Mouse (Mus musculus) adrenal gland, adult 8-10 months (tissue): Measurements from ENCODE around the gene Phldb1. TPM values are rescaled to one million over a fixed set of nuclear protein-coding genes. Genes with fewer than 3 reads are reported as not detected.
A peak's percentile ranks its signal among the peaks of the same experiment; 100 is the strongest.

Source experiments
- DNase-seq: peaks from one replicate; pipeline ENCODE4 v3.0.0; 2022
- total RNA-seq, 4 experiments: library from RNA; stranded (reverse); gene quantifications; 2 replicates each; pipeline ENCODE4 v1.2.4; 2022

Phldb1 gene
- total RNA-seq, 4 experiments from 2014 or later: 31.7 to 64.7 (median 48.5) TPM

DNA sequence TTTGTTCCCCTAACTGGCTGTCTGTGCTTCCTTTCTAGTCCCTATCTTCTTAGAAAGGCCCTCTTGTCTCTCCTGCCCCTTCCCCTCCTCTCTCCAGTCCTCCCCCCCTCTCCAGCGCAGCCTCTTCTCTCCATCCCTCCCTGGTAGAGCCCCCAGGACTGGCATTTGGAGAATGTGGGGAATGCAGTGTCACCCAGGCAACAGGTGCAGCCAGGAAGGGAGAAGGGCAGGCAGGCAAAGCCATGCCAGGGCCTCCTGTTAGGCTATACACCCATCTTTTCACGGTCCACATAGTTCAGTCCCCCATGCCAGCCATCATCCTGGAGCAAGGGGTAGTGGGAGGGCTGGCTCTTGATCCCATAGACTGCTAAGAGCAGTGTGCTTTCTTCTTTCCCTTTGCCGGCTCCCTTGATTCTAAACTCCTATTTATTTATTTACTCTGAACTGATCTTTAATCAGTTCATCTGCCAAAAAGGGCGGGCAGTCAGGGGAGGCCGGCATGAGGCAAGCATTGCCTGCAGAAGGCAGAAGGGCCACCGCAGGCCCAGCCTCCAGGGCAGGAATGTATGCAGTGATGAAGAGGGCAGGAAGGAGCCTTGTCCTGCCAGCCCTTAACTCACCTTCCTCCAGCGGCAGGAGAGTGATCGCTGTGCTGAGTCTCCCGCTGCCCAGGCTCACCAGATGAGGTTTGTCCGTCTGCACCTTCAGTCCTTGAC lies 8.4 kb downstream of the Phldb1 start:
- DNase-seq: no peak

DNA sequence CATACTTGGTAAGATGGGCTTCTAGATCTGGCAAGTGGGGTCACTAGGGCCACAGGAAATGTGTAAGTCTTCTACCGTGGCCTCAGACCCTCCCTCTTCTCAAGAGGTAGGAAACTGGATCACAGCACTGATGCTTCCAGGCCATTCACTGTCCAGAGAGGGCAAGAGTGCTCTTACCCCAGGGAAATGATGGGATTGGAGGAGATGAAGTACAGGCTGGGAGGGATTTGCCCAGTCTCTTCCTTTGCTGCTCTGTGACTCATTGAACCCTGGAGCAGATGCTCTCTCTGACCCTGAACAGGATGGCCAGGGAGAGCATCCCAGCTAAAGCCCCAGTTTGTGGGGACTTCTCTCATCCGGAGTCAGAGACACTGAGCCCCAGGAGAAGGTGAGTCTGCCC lies 10.3 kb downstream of the Phldb1 start:
- no peak for DNase-seq

DNA sequence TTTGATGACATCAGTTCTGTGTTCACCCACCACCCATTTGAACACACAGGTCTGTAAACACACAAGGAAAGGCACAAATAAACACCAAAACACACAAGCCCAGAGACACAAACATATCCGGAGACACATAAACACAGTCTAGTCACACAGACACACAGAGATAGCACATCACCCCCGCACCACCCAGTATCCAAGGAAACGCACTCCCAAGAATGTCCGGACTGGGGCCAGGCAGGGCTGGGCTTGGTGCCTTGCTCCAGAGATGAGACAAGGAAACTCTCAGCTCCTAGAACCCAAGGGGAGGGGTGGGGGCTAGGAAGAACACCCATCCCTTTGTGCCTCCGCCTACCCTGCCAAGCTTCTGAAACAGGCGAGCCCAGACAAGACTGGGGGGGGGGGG lies 10.8 kb downstream of the Phldb1 start:
- DNase-seq: no peak

DNA sequence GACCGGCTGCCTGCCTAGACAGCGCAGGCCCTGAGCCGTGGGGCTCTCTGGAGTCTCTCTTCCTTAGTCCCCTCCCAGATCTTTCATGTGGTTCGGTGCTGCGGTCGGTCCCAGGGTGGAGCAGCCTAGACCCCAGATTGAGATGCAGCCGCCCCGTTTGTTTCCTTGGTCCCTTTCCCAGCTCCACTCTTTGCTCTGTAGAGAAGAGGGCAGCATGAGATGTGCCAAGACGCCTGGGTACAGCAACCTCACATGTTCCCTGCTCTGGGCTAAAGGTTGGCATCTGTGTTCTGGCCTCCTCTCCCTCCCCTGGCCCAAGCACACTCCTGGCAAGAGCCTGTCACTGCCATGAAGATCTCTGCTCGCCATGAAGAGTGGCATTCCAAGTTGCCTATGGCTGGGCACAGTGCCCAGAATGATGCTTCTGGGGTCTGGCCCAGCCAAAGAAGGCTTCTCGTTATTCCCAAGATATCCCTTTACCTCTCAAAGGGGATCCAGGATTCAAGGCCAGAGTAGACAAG lies 11.4 kb downstream of the Phldb1 start:
- DNase-seq: no peak

DNA sequence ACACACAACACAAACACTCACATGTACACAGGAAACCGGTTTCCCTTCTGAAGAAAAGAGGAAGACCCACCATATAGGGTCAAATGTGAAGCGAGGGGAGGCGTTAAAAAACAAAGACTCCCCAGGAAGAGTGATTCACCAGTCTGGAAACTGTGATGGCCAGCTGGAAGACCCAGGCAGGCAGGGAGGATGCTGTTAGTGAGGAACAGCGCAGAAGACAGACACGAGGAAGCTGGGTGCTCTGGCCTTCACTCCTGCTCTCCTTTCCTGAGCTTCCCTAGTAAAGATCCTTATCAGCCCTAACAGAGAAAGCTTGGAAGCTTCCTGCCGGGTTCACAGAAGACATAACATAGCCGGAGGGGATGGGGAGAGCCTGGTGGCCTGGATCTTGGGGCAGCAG lies 12.0 kb downstream of the Phldb1 start:
- DNase-seq: peak; percentile 37

DNA sequence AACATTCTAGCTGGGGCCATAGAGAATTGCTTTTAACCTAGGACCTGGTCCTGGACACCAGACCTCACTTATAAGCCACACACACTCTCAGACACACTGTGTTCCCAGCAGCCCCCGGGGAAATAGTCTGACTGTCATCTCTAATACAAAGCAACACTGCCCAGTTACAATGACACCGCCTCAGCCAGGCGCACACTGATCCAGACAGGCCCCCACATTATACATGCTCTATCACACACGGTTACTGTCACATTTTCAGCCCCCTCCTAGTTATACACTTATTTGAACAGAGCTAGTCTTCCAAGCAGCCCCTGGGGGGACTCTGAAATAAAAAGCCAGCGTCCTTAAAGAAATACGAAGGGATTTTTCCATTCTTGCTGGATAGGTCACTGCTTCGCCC lies 12.4 kb downstream of the Phldb1 start:
- DNase-seq: no peak

DNA sequence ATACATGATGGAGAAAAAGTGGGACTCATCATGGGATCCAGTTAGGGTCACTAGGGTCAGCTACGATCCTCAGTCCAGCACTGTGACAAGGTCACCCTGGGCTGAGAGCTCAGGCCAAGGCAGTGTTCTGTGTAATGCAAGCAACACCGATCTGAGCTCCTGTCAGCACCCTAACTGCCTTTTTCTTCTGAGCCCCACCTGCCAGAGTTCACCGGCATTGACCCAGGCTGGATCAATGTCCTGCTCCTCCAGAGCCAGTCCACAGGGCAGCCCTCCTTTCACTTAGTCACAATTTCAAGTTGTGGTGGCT lies 13.2 kb downstream of the Phldb1 start:
- no peak for DNase-seq

DNA sequence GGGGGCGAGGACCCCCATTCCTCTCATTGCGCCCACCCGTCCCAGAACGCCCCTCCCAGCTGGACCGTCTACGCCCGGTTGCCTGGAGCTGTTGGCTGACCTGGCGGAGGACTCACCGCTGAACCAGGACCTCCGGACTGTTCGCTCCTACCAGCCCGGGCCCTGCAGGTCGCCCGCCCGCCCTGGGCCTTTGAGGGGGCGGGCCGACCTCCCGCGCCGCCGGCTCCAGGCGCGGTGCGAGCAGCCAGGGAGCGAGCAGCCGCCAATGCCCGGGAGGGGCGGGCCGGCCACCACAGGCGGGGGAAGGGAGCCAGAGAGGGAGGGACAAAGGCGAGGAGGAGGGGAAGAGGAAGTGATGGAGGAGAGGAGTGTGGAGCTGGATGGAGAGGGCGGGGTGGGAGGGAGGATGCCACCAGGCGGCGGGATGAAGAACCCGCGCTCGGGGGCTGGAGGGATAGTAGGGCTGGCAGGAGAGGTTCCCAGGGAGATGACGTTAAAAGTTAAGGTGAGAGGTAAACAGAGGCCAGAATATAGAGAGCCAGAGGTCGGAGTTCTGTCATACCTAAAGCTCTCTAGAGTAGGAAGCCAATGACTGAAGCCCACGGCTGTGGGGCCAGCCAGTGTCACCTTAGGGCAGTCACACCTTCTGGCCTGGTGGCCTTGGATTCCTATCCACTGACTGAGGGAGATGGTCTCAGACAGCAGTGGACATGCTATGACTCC lies 13.7 kb downstream of the Phldb1 start:
- peak; percentile 83 for DNase-seq

DNA sequence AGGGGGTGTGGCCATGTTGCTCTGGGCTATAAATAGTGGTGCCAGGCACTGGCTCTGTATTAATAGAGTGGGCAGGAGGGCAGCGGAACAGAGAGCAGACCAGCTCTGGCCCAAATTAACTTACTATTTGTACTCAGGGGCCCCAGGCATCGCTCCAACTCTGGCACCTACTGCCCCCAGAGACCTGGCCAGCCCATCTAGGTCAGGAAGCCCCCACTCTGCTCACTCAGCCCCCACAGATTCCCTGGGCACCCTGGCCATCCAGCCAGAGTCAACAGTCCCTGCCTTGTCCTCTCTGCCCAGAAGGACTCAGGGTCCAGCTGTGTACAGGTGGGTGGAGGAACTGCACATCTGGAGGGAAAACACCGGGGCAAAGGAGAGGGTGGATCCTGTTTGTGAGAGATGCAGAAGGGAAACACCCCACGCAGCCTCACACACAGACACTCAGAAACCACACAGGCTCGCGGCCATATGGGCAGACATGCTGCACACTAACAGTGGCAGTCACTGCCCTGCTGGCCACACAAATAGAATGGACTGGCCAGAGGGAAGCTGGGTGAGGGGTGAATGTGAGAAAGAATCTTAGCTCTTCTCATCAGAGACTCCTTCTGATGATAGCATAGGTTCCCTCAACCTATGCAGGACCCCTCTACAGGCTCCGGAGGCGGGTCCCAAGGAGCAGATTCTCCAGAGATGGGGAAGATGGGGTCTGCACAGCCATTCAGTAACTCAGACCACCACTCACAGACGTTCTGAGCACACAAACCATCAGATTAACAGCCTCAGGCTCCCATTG lies 14.4 kb downstream of the Phldb1 start:
- no peak for DNase-seq

DNA sequence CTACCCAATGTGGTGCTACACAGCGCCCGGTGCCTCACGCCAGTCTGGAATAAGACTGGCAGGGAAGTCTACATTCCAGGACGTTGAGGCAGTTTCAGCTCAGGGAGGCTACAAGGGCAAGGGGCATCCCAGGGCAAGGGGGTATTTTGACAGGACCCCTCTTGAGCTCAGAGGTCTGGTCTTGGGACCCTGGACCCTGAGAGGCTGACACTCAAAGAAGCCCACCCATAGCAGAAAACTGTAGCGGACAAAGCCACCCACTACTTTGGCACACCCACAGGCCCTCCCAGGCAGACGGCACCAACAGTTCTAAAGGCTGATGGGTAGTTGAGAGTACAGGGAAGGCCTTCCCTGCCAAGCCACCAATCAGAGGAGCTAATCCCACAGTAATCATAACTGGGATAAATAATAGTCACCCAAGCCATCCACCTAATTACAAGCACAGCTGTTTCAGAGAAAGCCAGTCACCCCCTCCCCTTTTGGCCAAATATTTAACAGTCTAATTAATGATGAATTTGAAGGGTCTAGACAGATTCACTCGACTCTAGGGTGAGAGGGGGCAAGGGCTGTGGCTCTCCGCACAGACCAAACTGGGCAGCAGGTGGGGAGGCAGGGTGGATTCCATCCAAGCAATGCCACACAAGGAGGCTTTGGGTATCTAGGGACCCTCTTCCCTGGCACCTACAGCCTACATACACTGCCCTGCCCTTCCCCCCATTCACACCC lies 15.2 kb downstream of the Phldb1 start:
- no peak for DNase-seq

DNA sequence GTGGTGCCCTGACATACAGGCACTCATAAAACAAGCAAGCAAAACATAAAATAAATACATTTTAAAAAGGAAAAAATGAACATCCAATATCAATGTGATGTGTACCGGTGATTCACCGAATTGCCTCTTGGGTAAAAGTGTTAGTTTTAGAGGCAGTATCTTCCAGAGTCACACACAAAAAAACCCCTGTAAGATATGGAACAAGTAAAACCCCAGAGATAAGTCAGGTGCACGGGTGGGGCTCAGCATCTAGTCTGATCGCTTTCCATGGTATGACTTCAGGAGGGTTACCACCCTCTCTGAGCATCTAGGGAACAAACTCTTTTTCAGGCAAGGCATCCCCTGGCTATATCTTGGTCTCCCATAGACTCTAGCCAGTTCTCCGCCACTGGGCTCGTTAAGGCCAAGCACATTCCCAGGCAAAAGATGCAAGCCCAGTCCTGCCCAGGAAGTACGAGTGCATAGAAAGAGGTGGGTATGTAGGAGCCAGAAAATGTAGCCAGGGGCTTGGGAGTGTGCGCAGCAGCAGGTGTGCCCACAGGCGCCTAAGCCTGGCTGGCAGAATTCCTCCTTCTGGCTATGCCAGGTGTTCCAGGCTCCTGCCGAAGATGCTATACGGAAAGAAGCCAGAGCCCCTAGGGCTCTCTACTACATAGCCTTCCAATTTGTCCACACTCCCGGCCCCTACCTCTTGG lies 15.9 kb downstream of the Phldb1 start:
- DNase-seq: no peak

DNA sequence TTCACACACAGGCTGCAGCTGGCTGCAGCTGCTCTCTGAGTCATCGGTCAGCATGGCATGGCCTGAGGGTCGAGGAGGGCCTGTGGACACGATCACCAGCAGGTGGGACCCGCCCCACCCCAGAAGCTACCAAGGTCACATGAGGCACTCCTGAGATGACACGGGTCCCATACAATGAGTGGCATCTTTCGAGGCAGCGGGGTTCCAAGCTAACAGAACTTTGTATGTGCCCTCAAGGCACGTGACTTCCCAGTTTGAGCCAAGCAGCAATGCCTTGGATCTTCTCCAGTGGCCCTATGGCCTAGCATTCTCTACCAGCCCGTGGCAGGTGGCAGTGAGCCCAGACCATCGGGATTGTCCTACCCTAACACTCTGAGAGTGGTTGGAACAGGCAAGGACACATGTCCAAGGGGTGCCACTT lies 17.2 kb downstream of the Phldb1 start:
- peak; percentile 28 for DNase-seq

DNA sequence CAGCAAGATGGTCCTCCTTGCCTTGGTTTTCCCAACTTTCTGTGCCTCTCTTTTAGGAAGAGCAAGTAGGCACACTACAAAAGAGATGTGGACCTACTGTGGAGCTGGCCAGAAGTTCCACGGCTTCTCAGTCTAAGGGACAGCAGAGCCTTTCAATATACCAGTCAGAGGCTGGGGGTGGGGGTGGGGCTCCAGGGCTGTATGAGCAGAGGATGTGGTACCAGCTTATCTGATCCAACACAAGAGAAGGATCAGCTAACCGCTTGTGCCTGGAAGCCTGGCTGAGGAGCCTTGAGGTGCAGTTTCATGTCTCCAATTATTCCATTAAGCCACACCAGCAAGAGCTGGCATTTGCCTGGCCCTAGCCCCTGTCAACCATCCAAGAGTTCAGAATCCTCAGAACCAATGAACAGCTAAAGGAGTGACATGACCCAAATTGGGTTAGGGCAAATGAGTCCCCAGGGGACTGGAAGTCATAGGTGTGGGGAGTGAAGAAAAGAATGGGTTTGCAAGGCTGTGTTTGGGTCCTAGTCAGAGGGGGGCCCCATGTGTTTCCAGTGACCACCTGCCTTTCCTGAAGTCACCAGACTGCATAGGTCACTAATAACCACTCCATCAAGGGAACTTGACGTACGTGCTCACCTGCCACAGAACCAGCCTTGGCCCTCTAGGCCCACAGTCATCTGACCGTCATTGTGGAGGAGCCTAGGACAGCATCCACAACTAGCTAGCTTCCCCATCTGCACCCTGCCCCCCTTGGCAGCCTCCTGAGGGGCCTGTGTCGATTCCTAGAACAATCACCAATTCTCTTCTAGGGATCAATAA lies 17.8 kb downstream of the Phldb1 start:
- DNase-seq: no peak

DNA sequence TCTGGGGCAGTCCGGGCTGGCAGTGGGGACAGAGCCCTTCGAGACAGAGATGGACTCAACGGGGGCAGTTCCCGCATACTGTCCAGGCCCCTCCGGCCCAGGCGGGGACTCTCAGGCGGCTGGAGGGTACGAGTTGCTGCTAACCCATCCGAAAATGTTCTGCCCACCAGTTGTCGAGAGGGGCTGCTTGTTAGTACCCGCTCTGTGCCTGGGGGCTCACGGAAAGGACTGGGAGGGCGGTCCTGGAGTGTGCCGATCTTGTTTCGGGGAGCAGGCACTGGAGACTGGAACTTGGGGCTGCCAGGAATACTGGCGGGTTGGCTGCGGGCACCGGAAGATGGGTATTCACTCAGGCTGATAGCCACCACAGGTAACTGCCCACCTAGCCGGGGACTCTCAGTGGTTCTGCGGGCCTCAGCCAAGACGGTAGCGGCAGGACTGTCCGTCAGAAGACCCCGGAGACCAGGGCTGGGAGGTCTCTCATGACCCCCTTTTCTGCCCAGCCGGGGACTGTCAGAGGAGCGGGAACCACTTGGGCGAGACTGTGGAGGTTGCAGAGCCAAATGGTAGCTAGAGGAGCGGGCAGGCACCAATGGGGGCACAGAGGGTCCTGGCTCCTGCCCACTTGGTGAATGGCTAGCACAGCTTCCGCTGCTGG lies 19.2 kb downstream of the Phldb1 start:
- no peak for DNase-seq

DNA sequence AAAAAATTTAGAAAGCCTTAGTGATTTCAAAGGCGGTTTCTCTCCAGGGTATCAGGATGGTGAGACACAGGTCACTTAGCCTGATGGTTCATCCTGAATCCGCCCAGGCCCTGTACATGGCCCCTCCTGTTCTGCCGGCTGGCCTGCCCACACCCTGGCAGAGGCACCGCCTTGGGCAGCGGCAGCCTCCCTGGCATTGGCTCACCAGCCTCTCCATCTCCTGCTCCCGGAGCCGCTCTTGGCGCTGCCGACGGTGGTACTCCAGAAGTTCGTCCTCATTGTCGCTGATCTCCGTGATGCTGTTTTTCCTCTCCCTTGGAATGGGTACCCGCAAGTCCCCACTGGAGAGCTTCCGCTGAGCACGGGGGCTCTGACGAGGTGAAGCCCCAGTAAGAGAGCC lies 19.9 kb downstream of the Phldb1 start:
- no peak for DNase-seq

DNA sequence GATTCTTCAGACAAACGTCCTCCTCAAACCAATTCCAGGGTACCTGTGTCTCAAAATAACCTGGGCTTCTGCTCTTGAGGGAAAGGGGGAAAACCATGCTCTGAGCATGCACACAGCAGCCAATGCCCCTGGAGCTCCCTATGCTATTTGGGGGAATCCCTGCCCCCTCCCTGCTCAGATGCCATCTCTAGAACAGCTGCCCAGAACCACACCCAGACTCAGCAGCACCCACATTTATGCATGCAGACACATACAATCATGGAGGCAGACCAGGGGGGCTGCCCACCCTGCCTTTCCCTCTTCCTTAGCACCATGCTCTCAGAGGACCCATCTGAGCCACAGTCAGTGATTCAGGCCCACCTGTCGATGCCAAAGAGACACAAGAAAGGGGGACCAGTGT lies 21.4 kb downstream of the Phldb1 start:
- no peak for DNase-seq

DNA sequence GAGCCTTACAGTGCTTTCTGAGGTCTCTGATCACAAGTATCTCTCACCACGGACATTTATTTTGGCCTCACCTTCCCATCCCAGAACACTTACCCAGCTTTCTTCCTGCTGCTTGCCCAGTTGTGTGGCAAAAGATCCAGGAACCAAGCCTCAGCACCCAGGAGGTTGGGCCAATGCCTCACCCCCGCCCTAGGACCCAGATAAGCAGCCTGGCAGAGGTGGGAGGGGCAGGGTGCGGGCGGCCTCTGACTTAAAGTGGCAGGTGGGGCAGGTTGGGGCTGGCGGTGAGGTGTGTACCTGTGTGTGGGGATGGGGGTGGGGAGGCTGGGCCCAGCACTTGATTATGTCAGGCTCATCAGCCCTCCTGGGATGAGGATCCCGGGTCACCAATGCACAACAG lies 21.9 kb downstream of the Phldb1 start:
- no peak for DNase-seq

DNA sequence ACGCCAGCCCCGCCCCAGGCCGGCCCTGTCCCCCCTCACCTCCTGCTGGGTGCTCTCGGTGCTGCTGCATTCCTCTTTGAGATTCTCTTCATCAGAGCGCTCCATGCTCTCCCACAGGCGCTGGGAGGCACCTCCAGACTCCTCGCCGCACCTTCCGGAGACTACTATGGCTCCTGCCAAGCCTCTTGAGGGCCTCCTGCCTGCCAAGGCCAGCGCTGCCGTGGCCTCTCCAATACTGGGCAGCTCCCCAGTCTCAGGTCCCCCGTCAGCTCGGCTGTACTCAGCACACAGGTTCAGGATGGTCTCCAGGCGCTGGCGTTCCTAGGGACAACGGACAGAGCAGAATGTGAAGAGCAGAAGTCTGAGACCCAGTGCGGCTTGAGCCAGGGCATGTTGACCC lies 23.4 kb downstream of the Phldb1 start:
- no peak for DNase-seq

DNA sequence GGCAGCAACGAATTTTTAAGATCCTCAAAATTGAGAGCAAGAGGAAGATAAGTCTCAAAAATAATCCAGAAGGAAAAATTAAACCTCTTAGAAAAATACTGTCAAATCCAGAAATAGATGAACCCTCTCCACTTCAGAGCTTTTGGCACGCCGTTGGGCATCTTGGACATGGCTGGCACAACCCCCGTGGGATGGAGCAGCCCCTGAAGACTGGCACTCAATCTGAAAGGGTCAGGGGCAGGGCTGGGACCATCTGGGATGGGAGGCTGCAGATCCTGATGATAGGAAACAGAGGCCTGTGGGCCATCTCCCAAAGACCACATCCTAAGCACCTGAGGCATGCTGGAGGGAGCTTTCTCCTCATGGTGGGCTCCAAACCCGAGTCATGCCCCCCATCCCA lies 24.8 kb downstream of the Phldb1 start:
- no peak for DNase-seq

DNA sequence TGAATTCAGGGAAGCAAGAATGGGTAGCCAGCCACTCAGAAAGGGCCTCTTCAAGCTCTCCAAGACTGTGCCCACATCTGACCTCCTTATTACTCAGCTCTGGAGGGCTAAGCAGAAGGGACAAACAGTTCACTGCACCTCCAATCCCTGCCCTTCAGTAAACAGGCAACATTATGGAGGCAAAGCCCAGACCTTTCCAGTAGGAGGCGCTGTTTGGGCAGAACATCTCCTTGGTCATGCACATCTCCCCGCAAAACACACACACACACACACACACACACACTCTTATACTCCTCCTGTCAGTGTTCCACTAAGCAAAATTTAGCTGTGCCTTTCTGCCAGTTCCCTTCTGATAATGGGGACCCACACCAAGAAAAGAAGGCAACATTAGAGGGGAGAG lies 25.4 kb downstream of the Phldb1 start:
- no peak for DNase-seq

DNA sequence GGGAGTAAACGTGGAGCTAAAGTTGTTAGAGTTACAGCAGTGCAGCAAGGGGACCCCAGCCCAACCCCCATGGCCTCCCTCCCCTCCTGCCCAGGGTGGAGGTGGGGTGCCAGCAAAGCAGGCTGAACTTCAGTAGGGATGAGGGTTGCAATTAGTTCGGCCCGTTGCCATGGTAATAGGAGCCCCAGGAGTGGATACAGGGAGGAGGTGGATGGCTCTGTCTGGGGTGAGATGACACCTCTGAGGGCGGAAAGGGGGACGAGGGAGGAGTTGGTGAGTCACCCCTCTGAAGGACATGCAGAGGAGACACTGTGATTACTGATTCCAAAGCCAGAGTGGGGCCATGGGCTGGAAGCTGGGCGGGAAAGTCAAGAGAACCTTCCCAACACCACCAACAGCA lies 26.1 kb downstream of the Phldb1 start:
- DNase-seq: peak; percentile 73
